Mouse (Mus musculus) cerebellum, adult 9-10 months (tissue): ENCODE measurements around the gene Usp2.
A peak's percentile ranks its signal among the peaks of the same experiment; 100 is the strongest.

Source experiments
- DNase-seq: peaks from one replicate; pipeline ENCODE4 v3.0.0; 2022

Gene Usp2

DNA sequence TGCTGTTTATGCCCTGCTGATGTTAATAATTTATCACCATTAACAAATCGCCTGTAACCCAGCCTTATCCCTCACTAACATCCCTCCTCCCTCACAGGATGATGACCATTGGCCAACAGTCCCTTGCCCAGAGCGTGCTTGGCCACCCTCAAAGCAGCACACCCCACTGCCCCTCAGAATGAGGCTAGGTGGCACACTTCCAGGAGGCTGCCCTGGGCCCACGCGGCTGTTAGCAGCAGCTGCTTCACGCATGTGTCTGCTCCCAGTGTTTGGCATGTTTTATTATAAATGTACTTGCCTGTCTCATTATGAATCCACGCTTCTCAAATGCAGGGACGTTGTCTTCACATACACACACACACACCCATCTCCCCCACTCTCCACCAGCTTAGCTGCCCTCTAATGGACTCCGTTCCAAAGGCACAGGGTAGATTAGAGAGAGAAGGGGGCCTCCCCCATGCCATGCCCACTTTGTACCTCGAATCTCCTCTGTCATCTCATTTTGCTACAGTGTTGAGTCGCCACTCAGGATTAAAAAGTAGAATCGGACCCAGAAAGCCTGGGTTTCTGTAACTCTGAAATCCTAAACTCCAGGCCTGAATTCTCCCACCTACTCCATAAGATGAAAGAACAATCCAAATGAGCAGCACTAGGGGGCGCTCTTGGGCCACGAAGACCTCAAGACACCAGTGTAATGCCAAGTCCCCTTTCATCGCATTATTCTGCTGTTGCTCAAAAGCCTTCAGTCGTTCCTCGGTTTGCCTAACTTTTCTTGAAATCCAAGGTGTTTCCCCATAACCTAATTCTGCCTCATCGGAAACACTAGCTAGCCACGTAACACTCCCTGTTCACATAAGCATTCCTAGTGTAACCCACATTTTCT, 59.0 kb downstream of the Usp2 start:
- peak; percentile 94 for DNase-seq

- DNase-seq = no peak
These were observed 59.9 kb downstream of the Usp2 start for GRCm38 (mm10) chr9:44126746-44127145.

- no peak for DNase-seq
These were observed 60.6 kb downstream of the Usp2 start for GRCm38 (mm10) chr9:44127351-44127801.

DNA sequence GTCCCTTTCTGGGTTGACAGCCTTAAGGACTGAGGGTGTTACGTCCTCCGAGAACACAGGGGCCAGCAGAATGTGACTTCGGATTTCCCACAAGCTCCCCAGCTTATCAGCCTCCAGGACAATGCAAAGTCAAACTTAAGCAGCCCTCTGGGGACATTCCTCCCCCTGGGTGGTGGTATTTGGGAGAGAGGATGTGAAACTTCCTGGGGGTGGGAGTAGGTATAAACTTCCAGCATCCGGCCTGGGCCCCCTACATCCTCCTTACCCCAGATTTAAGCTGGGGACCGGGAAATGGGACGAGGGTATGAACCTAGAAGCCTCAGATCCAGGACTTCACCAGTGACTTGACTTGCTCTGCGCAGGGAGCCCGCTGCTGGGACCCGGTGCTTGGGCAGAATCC, 62.8 kb downstream of the Usp2 start:
- no peak for DNase-seq

DNA sequence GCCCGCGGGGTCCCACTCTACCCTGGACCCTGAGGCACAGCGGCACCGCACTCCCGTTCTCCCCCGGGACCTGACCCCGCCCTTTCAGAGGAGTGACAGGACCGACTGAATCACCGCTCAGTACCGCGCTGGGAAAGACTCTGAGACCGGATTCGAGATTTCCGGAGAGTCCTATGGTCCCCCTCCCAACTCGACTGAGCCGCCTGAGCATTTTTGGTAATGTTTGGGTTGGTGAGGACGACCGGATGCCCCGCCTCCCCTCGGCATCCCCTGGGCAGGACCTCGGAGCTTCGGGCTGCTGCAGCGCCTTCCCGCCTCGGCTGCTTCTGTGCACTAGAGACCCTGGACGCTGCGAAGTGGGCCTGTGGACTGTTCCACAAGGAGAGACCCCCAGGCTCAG, 63.2 kb downstream of the Usp2 start:
- DNase-seq = peak; percentile 61

GRCm38 (mm10) chr9:44130581-44131275, 63.9 kb downstream of the Usp2 start:
- peak; percentile 58 for DNase-seq

DNA sequence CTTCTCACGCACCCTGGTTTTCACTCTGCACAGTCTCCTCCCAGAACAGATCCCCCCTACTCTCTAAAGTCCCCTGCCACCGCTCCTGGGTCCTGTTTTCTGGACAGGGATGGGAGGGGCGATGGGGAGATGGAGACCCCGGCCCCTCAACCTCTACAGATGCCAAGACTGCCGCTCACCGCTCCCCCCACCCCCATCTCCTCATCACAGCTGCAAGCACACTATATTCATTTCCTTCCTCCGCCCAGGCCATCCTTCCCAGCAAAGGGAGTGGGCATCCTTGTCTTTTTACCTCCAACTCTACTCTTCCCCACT, 64.4 kb downstream of the Usp2 start:
- DNase-seq = peak; percentile 42

DNA sequence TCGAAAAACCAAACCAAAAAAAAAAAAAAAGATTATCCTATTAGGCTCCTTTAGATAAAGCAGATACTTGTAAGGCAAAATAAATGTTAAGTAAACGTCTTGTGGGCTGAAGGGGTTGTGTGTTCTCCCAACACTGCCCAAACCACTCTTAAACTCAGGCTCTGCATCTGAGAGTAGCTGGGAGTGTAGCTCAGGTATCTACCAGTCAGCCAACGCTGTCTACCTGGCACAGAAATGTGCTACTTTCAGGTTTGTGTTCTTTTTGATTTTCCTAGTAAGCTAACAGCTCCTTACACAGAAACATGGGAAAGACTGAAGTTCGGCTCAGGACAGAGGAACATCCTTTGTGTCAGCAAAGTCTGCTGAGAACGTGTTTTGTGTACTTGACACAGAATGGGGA, 65.4 kb downstream of the Usp2 start:
- no peak for DNase-seq

- peak; percentile 55 for DNase-seq
These were observed 66.5 kb downstream of the Usp2 start for GRCm38 (mm10) chr9:44133287-44133686.

DNA sequence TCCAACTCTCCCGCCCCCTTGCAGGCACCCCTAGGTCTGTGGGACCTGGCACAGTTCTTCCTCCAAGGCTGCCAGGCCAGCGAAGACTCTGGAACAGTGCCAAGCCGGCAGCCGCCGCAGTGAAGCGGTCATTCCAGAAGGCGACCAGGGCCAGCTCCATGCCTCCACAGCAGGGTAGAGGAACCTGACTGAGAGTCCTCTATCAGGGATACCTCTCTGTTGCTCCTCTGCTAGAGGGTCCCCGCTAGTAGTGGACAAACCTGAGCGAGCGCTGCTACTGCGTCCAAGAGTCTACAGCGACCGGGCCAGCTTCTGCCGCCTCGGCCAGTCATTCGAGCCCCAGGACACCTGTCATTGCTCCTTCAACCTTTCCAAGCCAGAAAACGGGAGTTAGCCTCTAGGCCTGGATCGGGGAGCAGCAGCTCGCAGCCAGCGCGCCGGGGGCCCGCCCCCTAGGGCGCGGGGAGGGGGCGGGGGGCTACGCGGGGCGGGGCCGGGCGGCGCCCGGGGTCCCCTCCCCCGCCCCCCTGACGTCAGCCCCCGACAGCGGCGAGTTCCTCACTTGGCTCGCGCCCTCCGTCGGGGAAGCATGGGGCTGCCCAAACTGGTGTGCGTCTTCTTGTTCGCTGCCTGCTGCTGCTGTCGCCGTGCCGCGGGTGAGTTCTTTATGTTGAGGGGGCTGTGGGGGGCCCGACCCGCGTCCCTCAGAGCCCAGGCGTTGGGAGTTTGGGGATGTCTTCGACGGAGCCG, 67.5 kb downstream of the Usp2 start, which contains the start of gene Mcam:
Gene Mcam, plus strand, starts transcription at position 369 of the 750 bp plus-strand sequence.
- DNase-seq = peak; percentile 88

- DNase-seq = peak; percentile 79
These were observed 68.3 kb downstream of the Usp2 start for GRCm38 (mm10) chr9:44134851-44135730.

- DNase-seq = peak; percentile 79
These were observed 69.0 kb downstream of the Usp2 start for GRCm38 (mm10) chr9:44135731-44136411.

GRCm38 (mm10) chr9:44137846-44138245, 71.0 kb downstream of the Usp2 start:
- no peak for DNase-seq

DNA sequence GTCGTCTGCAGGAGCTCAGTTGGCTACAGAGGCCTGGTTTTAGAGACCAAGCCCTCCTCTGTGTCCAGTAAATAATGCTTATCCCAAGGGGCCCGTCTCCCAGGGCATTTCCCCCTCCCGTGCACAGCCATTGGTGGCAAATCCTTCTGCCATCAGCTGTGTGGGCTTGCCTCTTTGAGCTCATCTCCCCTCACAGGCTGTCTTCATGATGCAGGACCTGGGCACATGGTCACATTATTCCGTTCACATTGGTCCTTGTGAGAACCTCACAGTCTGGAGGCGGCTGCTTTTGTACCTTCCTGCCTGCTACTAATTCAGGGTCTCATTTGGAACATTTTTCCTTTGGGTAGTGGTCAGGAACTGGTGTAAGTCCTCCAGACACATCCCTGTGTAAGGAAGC, 75.1 kb downstream of the Usp2 start:
- DNase-seq = no peak

GRCm38 (mm10) chr9:44143421-44143820, 76.6 kb downstream of the Usp2 start:
- DNase-seq = peak; percentile 38

GRCm38 (mm10) chr9:44144023-44144717, 77.3 kb downstream of the Usp2 start:
- peak; percentile 83 for DNase-seq

GRCm38 (mm10) chr9:44144718-44145060, 77.9 kb downstream of the Usp2 start:
- no peak for DNase-seq
